Mouse (Mus musculus): ENCODE results near the gene Rnf10. TPM values are rescaled to one million over a fixed set of nuclear protein-coding genes. Genes with fewer than 3 reads are reported as not detected.
A peak's percentile ranks its signal among the peaks of the same experiment; 100 is the strongest.

Rnf10 gene
- polyA plus RNA-seq, 1 experiment from 2014 or later = 64.9 TPM

DNA sequence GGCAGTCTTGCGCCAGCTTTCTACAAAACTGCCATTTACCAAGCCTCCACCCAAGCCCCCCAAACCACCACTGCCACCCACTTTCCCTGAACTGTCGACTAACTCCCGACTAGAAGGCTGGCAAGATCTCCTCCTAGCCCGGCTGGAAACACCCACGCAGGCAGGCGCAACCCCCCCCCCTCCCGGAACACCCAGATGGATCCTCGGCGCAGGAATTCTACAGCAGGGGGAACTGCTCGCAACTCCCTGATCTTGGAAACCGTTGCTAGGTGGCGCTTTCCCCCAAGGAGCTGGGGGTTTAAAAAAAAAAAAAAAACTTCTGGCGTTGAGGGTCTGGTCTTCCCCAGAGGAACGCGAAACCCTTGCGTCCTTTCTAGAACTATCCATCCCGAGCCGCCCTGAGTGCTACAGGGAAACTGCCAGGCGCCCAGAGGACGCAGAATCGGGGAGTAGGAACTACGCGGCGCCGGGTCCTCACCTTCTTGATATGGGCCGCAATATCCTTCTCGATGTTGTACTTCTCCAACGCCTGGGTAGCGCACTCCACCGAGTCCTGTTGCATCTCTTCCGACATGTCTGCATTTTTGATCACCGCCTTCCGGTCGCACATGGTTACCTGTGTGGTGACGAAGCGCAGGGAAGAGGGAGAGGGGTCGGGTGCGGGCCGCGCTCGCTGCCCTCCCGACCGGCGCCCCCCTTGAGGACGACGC, 27.5 kb upstream of the Rnf10 start:
- peak; percentile 67 for TF ChIP-seq CTCF (IDR thresholded peaks at IDR 0.05; ENCODE audit: low read depth)
- Histone ChIP-seq H3K36me3 (ENCODE audit: control insufficient read depth, insufficient read depth) (peaks cover 13% of the 10 kb centered on the region), H3K4me1 (replicated peaks; ENCODE audit: control insufficient read depth, insufficient read depth, low read length) (no peaks in the 10 kb centered on the region), H3K9ac (ENCODE audit: low read depth, low read length) (peak overlapping the region; percentile 67), H3K4me3 (ENCODE audit: low read depth, low read length) (peak overlapping the region; percentile 80), H3K4me2 (replicated peaks; ENCODE audit: low read depth) (peak overlapping the region; percentile 91), H3K27ac (ENCODE audit: low read depth, low read length) (peak overlapping the region; percentile 83), H3K27me3 (replicated peaks; ENCODE audit: control insufficient read depth, insufficient read depth, low read length) (no peaks in the 10 kb centered on the region), H3K9me3 (ENCODE audit: control insufficient read depth) (no peaks in the 10 kb centered on the region)
- peak; percentile 22 for ATAC-seq
- WGBS = under 1% methylated on average over 45 of the region's 46 CpGs

DNA sequence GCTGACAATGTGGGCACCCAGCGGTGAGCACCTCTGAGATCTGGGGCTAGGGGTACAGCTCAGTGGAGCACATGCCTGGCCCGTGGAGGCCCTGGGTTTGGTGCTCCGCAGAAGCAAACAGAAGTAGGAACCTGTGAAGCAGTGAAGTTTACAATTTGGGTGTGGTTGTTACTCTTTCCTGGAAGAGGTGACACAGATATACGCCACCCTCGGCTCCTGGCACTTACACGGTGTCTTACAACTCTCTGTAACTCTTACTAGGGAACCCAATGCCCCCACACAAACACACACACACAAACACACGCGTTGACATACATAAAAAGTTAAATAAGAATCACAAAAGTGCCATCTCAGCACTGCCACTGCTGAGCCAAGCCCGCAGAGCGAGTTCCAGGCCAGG, 23.6 kb upstream of the Rnf10 start:
- H3K36me3 ChIP-seq (ENCODE audit: control insufficient read depth, insufficient read depth) = peaks cover 25% of the 10 kb centered on the region
- TF ChIP-seq CTCF (IDR thresholded peaks at IDR 0.05; ENCODE audit: low read depth) = no peak
- H3K27me3 ChIP-seq (replicated peaks; ENCODE audit: control insufficient read depth, insufficient read depth, low read length) = no peaks in the 10 kb centered on the region
- peak overlapping the region; percentile 46 for H3K27ac ChIP-seq (ENCODE audit: low read depth, low read length)
- no peaks in the 10 kb centered on the region for H3K9me3 ChIP-seq (ENCODE audit: control insufficient read depth)
- H3K9ac ChIP-seq (ENCODE audit: low read depth, low read length) = no peak overlapping the region
- H3K4me2 ChIP-seq (replicated peaks; ENCODE audit: low read depth) = no peak overlapping the region
- H3K4me3 ChIP-seq (ENCODE audit: low read depth, low read length) = no peak overlapping the region
- ATAC-seq = no peak
- H3K4me1 ChIP-seq (replicated peaks; ENCODE audit: control insufficient read depth, insufficient read depth, low read length) = no peaks in the 10 kb centered on the region
- WGBS = 56% methylated on average over 10 of the region's 10 CpGs

DNA sequence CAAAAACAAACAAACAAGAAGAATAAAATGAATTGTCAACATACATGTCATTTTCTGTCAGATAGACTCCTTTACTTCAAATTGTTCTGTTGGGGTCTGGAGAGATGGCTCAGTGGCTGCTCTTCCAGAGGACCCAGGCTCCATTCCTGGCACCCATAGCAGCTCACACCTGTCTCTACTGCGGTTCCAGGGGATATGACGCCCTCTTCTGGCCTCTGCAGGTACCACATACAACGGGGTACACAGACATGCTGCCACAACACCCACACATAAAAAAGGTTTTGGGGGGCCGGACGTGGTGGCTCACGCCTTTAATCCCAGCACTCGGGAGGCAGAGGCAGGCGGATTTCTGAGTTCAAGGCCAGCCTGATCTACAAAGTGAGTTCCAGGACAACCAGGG, 21.5 kb upstream of the Rnf10 start:
- no peak overlapping the region for H3K4me3 ChIP-seq (ENCODE audit: low read depth, low read length)
- no peaks in the 10 kb centered on the region for H3K27me3 ChIP-seq (replicated peaks; ENCODE audit: control insufficient read depth, insufficient read depth, low read length)
- ATAC-seq = no peak
- peaks cover 38% of the 10 kb centered on the region for H3K36me3 ChIP-seq (ENCODE audit: control insufficient read depth, insufficient read depth)
- TF ChIP-seq CTCF (IDR thresholded peaks at IDR 0.05; ENCODE audit: low read depth) = peak; percentile 45
- no peak overlapping the region for H3K4me2 ChIP-seq (replicated peaks; ENCODE audit: low read depth)
- H3K27ac ChIP-seq (ENCODE audit: low read depth, low read length) = no peak overlapping the region
- no peak overlapping the region for H3K9ac ChIP-seq (ENCODE audit: low read depth, low read length)
- no peaks in the 10 kb centered on the region for H3K9me3 ChIP-seq (ENCODE audit: control insufficient read depth)
- no peaks in the 10 kb centered on the region for H3K4me1 ChIP-seq (replicated peaks; ENCODE audit: control insufficient read depth, insufficient read depth, low read length)
- WGBS = 94% methylated on average over 8 of the region's 8 CpGs

DNA sequence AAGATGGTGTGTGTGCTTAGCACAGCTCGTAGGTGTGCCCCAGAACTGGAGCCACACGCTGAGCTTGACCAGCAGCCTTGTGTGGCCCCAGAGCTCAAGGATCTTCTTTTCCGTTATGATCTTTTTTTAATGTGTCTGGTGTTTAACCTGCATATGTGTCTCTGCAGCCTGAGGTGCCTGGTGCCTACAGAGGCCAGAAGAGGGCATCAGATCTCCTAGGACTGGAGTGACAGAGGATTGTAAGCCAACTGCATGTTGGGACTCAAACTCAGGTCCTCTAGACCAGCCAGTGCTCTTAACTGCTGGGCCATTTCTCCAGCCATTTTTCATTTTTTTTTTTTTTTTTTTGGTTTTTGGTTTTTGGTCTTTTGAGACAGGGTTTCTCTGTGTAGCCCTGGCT, 12.0 kb upstream of the Rnf10 start:
- no peaks in the 10 kb centered on the region for H3K4me1 ChIP-seq (replicated peaks; ENCODE audit: control insufficient read depth, insufficient read depth, low read length)
- H3K27ac ChIP-seq (ENCODE audit: low read depth, low read length) = no peak overlapping the region
- 85% methylated on average over 3 of the region's 3 CpGs for WGBS
- H3K4me3 ChIP-seq (ENCODE audit: low read depth, low read length) = no peak overlapping the region
- ATAC-seq = no peak
- peak; percentile 65 for TF ChIP-seq CTCF (IDR thresholded peaks at IDR 0.05; ENCODE audit: low read depth)
- H3K4me2 ChIP-seq (replicated peaks; ENCODE audit: low read depth) = no peak overlapping the region
- no peaks in the 10 kb centered on the region for H3K27me3 ChIP-seq (replicated peaks; ENCODE audit: control insufficient read depth, insufficient read depth, low read length)
- H3K9me3 ChIP-seq (ENCODE audit: control insufficient read depth) = no peaks in the 10 kb centered on the region
- peaks cover 31% of the 10 kb centered on the region for H3K36me3 ChIP-seq (ENCODE audit: control insufficient read depth, insufficient read depth)
- H3K9ac ChIP-seq (ENCODE audit: low read depth, low read length) = no peak overlapping the region

DNA sequence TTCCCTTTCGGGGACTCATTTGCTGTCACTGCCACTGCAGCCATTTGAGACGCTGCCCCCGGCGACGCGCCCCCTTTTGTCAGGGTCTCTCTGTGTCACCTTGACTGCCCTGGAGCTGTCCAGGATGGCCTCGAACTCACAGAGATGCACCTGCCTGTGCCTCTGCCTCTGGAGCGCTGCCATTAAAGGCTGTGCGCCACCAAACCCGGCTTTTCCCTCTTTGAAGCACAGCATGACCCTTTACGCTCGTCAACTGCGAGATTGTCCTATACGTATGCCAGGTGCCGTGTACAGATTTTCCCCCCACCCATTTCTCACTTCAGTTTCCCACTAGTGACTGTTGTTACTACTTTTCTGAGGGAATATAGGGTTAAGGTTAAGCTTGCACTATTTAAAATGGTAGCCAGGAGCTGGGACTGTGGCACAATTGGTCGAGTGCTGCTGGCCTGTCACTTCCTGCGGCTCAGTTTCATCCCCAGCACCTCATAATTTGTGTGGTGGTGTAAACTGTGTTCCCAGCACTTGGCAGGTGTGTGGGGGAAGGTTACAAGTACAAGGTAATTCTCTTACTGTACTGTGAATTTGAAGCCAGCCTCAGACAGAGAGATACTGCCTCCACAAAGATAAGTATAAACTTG, 7.5 kb upstream of the Rnf10 start:
- 3% methylated on average over 17 of the region's 17 CpGs for WGBS
- H3K27ac ChIP-seq (ENCODE audit: low read depth, low read length) = peak overlapping the region; percentile 68
- H3K4me1 ChIP-seq (replicated peaks; ENCODE audit: control insufficient read depth, insufficient read depth, low read length) = no peaks in the 10 kb centered on the region
- no peak for ATAC-seq
- no peak for TF ChIP-seq CTCF (IDR thresholded peaks at IDR 0.05; ENCODE audit: low read depth)
- H3K9ac ChIP-seq (ENCODE audit: low read depth, low read length) = peak overlapping the region; percentile 82
- peaks cover 18% of the 10 kb centered on the region for H3K36me3 ChIP-seq (ENCODE audit: control insufficient read depth, insufficient read depth)
- H3K9me3 ChIP-seq (ENCODE audit: control insufficient read depth) = no peaks in the 10 kb centered on the region
- H3K27me3 ChIP-seq (replicated peaks; ENCODE audit: control insufficient read depth, insufficient read depth, low read length) = no peaks in the 10 kb centered on the region
- peak overlapping the region; percentile 97 for H3K4me3 ChIP-seq (ENCODE audit: low read depth, low read length)
- peak overlapping the region; percentile 90 for H3K4me2 ChIP-seq (replicated peaks; ENCODE audit: low read depth)

DNA sequence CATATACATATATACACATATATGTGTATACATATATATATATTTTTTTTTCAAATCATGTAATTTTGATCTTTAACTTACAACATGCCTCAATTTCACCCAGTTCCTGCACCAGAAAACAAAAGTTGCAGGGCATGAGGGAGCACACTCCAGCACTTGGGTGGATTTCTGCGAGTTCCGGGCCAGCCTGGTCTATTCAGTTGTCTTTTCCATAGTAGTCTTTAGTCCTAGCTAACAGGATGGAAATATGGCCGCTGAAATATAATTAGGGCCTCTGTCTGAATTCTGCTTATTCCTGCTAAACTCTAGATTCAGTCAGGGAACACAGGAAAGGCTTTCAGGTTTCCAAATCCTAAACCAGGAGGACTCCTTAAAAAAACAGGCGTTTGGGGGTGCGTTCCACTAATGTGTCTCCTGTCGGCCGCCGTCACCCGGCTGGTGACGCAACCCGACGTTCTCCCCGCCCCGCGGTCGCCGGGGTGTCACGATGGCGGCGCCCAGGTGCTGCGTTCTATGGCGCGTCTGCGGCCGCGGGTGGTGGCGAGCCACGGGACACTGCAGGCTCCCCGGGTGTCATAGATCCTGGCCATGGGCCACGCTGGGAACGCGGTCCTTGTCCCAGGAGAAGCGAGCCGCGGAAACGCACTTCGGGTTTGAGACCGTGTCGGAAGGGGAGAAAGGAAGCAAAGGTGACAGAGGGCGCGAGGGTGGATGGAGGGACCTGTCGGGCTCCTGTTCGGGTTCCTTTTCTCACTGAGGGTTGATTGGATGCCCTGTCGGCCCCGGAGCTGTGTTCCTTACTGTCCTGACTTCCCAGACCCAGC, 6.7 kb upstream of the Rnf10 start, which contains the start of gene Coq5:
TSS of gene Coq5 (plus strand) at position 441 of the 824 bp plus-strand sequence.
- Histone ChIP-seq H3K27me3 (replicated peaks; ENCODE audit: control insufficient read depth, insufficient read depth, low read length) (no peaks in the 10 kb centered on the region), H3K4me1 (replicated peaks; ENCODE audit: control insufficient read depth, insufficient read depth, low read length) (no peaks in the 10 kb centered on the region), H3K9me3 (ENCODE audit: control insufficient read depth) (no peaks in the 10 kb centered on the region), H3K4me3 (ENCODE audit: low read depth, low read length) (peak within 1 kb of the TSS; percentile 97), H3K4me2 (replicated peaks; ENCODE audit: low read depth) (peak within 1 kb of the TSS; percentile 90), H3K9ac (ENCODE audit: low read depth, low read length) (peak within 1 kb of the TSS; percentile 82), H3K36me3 (ENCODE audit: control insufficient read depth, insufficient read depth) (peaks cover 11% of the 10 kb centered on the region), H3K27ac (ENCODE audit: low read depth, low read length) (peak within 1 kb of the TSS; percentile 68)
- TF ChIP-seq CTCF (IDR thresholded peaks at IDR 0.05; ENCODE audit: low read depth) = no peak
- ATAC-seq = peak; percentile 67
- WGBS = 3% methylated on average over 43 of the region's 45 CpGs
